Comparison of ENCODE assay signal across 18 mouse cellular contexts in the genomic region with DNA sequence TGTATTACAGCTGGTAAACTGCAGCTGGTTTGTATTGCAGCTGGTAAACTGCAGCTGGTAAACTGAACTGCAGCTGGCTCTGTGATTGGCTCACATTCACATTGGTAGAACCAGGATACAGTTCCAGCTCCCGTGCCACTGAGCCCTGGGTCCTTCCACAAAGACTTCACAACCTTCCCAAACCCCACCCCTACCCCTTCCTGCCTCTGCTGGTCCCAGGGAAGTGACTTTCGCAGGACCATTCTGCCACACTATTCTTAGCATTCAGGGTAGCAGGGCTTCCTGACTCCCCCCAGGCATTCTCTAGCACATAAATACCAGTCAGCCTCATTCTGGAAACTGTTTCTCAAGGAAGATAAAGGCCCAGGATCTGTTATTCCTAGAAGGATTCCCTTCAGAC. TPM values are rescaled to one million over a fixed set of nuclear protein-coding genes. Genes with fewer than 3 reads are reported as not detected.
A peak's percentile ranks its signal among the peaks of the same experiment; 100 is the strongest.
DNase-seq lines count a peak whose midpoint lies in the region; ATAC-seq lines count a peak whose summit lies in the region.
"Had no signal": no experiment of that assay in that cellular context is flagged by ENCODE, and none has a peak within 500 bp of the region (broad histone marks: within the 10 kb centered on the region; RNA-seq: fewer than 3 reads in every experiment).

No protein-coding gene starts in this region.

- intact Hi-C loops in heart, postnatal 14 days (cut with DNase I), result no loop called here

- no peak overlapping the region for H3K4me3 ChIP-seq in heart, embryonic 10.5 days
- no peak overlapping the region for H3K4me3 ChIP-seq in kidney, embryonic 16.5 days (ENCODE audit: low read length)
- no peak overlapping the region for H3K4me3 ChIP-seq in lung, embryonic 16.5 days (ENCODE audit: low read length)
- H3K4me3 ChIP-seq in liver, embryonic 13.5 days (replicated peaks), result no peak overlapping the region
- H3K4me3 ChIP-seq: limb, embryonic 13.5 days had no signal

- DNase-seq in heart, embryonic 10.5 days (ENCODE audit: low spot score), result no peak
- no peak for DNase-seq in heart, postnatal 14 days
- no peak for DNase-seq in kidney, postnatal 4 days
- DNase-seq in lung, postnatal 36 days, result no peak
- no peak for DNase-seq in liver, embryonic 13.5 days
- DNase-seq: adrenal gland, postnatal 36 days; B cell, adult 2 months; cerebellum, adult 9-11 months; midbrain, embryonic 14.5 days had no signal

- no peaks in the 10 kb centered on the region for H3K27me3 ChIP-seq in heart, embryonic 10.5 days (ENCODE audit: insufficient read depth, poor library complexity, severe bottlenecking)
- no peaks in the 10 kb centered on the region for H3K27me3 ChIP-seq in kidney, embryonic 16.5 days (ENCODE audit: insufficient read depth, low read length)
- H3K27me3 ChIP-seq in lung, embryonic 16.5 days (ENCODE audit: control insufficient read depth, insufficient read depth, low read depth, low read length), result no peaks in the 10 kb centered on the region
- no peaks in the 10 kb centered on the region for H3K27me3 ChIP-seq in liver, embryonic 13.5 days
- H3K27me3 ChIP-seq: limb, embryonic 13.5 days; Patski had no signal

- H3K4me2 ChIP-seq in kidney, embryonic 16.5 days (replicated peaks; ENCODE audit: low read depth, low read length), result no peak overlapping the region
- no peak overlapping the region for H3K4me2 ChIP-seq in lung, embryonic 16.5 days (ENCODE audit: low read depth, low read length)
- no peak overlapping the region for H3K4me2 ChIP-seq in liver, embryonic 13.5 days
- H3K4me2 ChIP-seq: limb, embryonic 13.5 days had no signal

- no peaks in the 10 kb centered on the region for H3K9me3 ChIP-seq in heart, embryonic 10.5 days
- H3K9me3 ChIP-seq in kidney, embryonic 16.5 days (ENCODE audit: low read length), result no peaks in the 10 kb centered on the region
- H3K9me3 ChIP-seq in lung, embryonic 16.5 days (ENCODE audit: control insufficient read depth, low read length), result no peaks in the 10 kb centered on the region
- no peaks in the 10 kb centered on the region for H3K9me3 ChIP-seq in liver, embryonic 13.5 days (replicated peaks)
- H3K9me3 ChIP-seq: limb, embryonic 13.5 days had no signal

- H3K27ac ChIP-seq in heart, embryonic 10.5 days, result 0 out of 2 replicates have a peak overlapping the region, but pooled peaks have one; percentile 18
- H3K27ac ChIP-seq in kidney, embryonic 16.5 days (ENCODE audit: low read length), result peak overlapping the region; percentile 78
- H3K27ac ChIP-seq in lung, embryonic 16.5 days (ENCODE audit: low read length), result peak overlapping the region; percentile 74
- peak overlapping the region; percentile 40 for H3K27ac ChIP-seq in liver, embryonic 13.5 days
- H3K27ac ChIP-seq: hindbrain, postnatal 0 days; limb, embryonic 13.5 days; macrophage had no signal

- H3K9ac ChIP-seq in kidney, embryonic 16.5 days (replicated peaks; ENCODE audit: low read length), result no peak overlapping the region
- no peak overlapping the region for H3K9ac ChIP-seq in lung, embryonic 16.5 days (ENCODE audit: low read length)
- no peak overlapping the region for H3K9ac ChIP-seq in liver, embryonic 13.5 days

- WGBS in heart, embryonic 10.5 days, result 43% methylated on average over 2 of the region's 2 CpGs
- 57% methylated on average over 2 of the region's 2 CpGs for WGBS in kidney, embryonic 16.5 days
- WGBS in lung, embryonic 16.5 days, result 61% methylated on average over 2 of the region's 2 CpGs
- WGBS in liver, embryonic 13.5 days (ENCODE audit: insufficient replicate concordance), result 45% methylated on average over 2 of the region's 2 CpGs

- peaks cover 41% of the 10 kb centered on the region for H3K4me1 ChIP-seq in heart, embryonic 10.5 days
- peaks cover 7% of the 10 kb centered on the region; the same call in 1 of the 2 replicates for H3K4me1 ChIP-seq in kidney, embryonic 16.5 days (ENCODE audit: insufficient read depth, low read length)
- H3K4me1 ChIP-seq in lung, embryonic 16.5 days (replicated peaks; ENCODE audit: control insufficient read depth, insufficient read depth, low read length), result peaks cover 8% of the 10 kb centered on the region
- peaks cover 49% of the 10 kb centered on the region for H3K4me1 ChIP-seq in liver, embryonic 13.5 days (replicated peaks)
- H3K4me1 ChIP-seq: limb, embryonic 13.5 days had no signal

- H3K36me3 ChIP-seq in heart, embryonic 10.5 days, result peaks cover 32% of the 10 kb centered on the region
- H3K36me3 ChIP-seq in kidney, embryonic 16.5 days (ENCODE audit: insufficient read depth, low read length), result peaks cover 9% of the 10 kb centered on the region
- peaks cover 11% of the 10 kb centered on the region for H3K36me3 ChIP-seq in lung, embryonic 16.5 days (ENCODE audit: control insufficient read depth, insufficient read depth, low read length)
- no peaks in the 10 kb centered on the region for H3K36me3 ChIP-seq in liver, embryonic 13.5 days

- ATAC-seq in kidney, embryonic 16.5 days (ENCODE audit: low FRiP score, low TSS enrichment), result no peak
- 0 out of 2 replicates have a peak, but pooled peaks have one; percentile 21 for ATAC-seq in lung, embryonic 16.5 days (ENCODE audit: low read depth)
- ATAC-seq in liver, embryonic 13.5 days (ENCODE audit: low read depth), result no peak
- no peak for ATAC-seq in granulocyte monocyte progenitor cell, adult 5-6 weeks (replicated peaks; ENCODE audit: poor library complexity, severe bottlenecking)
- ATAC-seq: forebrain, embryonic 14.5 days; hindbrain, postnatal 0 days; Patski had no signal

RNA-seq across cellular contexts. Expression of gene Tmem204, which starts 14.7 kb away (rescaled TPM):
- polyA plus RNA-seq in heart, embryonic 10.5 days (2016; fragmentation: Nextera tagmentation; extraction: Ambion mirVana), result 12.2 and 15.9 TPM in 2 replicates
- 10 to 100 TPM; 35.5 to 39.1 TPM for total RNA-seq in heart, postnatal 14 days (2021)
- polyA plus RNA-seq in kidney, embryonic 16.5 days (2015; fragmentation: Nextera tagmentation; extraction: Ambion mirVana), result 34.4 and 44.7 TPM in 2 replicates
- polyA plus RNA-seq in lung, embryonic 16.5 days (2015; fragmentation: Nextera tagmentation; extraction: Ambion mirVana), result 108 and 122 TPM in 2 replicates
- polyA plus RNA-seq in liver, embryonic 13.5 days (2015; fragmentation: Nextera tagmentation; extraction: Ambion mirVana), result 5.2 and 5.6 TPM in 2 replicates
- total RNA-seq in granulocyte monocyte progenitor cell, adult 5-6 weeks (2014; fragmentation: Nextera tagmentation), result not detected in 2 replicates
- total RNA-seq in granulocyte monocyte progenitor cell, adult 5-6 weeks (2017), result not detected in 2 replicates
- polyA plus RNA-seq: macrophage had no signal

RNA-seq across cellular contexts. Expression of gene Telo2, which starts 47.1 kb away (rescaled TPM):
- 35.2 and 45.2 TPM in 2 replicates for polyA plus RNA-seq in heart, embryonic 10.5 days (2016; fragmentation: Nextera tagmentation; extraction: Ambion mirVana)
- total RNA-seq in heart, postnatal 14 days (2021), result 10 to 100 TPM; 11.2 to 13.3 TPM
- 49.5 and 53.4 TPM in 2 replicates for polyA plus RNA-seq in kidney, embryonic 16.5 days (2015; fragmentation: Nextera tagmentation; extraction: Ambion mirVana)
- polyA plus RNA-seq in lung, embryonic 16.5 days (2015; fragmentation: Nextera tagmentation; extraction: Ambion mirVana), result 42.4 and 49.6 TPM in 2 replicates
- 16.3 and 18.2 TPM in 2 replicates for polyA plus RNA-seq in liver, embryonic 13.5 days (2015; fragmentation: Nextera tagmentation; extraction: Ambion mirVana)
- total RNA-seq in granulocyte monocyte progenitor cell, adult 5-6 weeks (2014; fragmentation: Nextera tagmentation), result 49.8 and 55.9 TPM in 2 replicates
- 21.8 and 37.3 TPM in 2 replicates for total RNA-seq in granulocyte monocyte progenitor cell, adult 5-6 weeks (2017)

RNA-seq across cellular contexts. Expression of gene Ptx4, which starts 51.9 kb away (rescaled TPM):
- 0.08 and 0.15 TPM in 2 replicates for polyA plus RNA-seq in heart, embryonic 10.5 days (2016; fragmentation: Nextera tagmentation; extraction: Ambion mirVana)
- 1 to 10 TPM; 4.6 to 7.2 TPM for total RNA-seq in heart, postnatal 14 days (2021)
- polyA plus RNA-seq in kidney, embryonic 16.5 days (2015; fragmentation: Nextera tagmentation; extraction: Ambion mirVana), result not detected in 2 replicates
- 0.19 TPM in 1 of 2 replicates, not detected in the other for polyA plus RNA-seq in lung, embryonic 16.5 days (2015; fragmentation: Nextera tagmentation; extraction: Ambion mirVana)
- polyA plus RNA-seq in liver, embryonic 13.5 days (2015; fragmentation: Nextera tagmentation; extraction: Ambion mirVana), result 0.09 TPM in 1 of 2 replicates, not detected in the other
- not detected in 2 replicates for total RNA-seq in granulocyte monocyte progenitor cell, adult 5-6 weeks (2014; fragmentation: Nextera tagmentation)
- not detected in 2 replicates for total RNA-seq in granulocyte monocyte progenitor cell, adult 5-6 weeks (2017)
- total RNA-seq: adrenal gland, postnatal 36 days had no signal
- polyA plus RNA-seq: macrophage; midbrain, embryonic 14.5 days; urinary bladder, adult 2 months had no signal

RNA-seq across cellular contexts. Expression of gene Ift140, which starts 52.8 kb away (rescaled TPM):
- polyA plus RNA-seq in heart, embryonic 10.5 days (2016; fragmentation: Nextera tagmentation; extraction: Ambion mirVana), result 18.4 and 19.1 TPM in 2 replicates
- total RNA-seq in heart, postnatal 14 days (2021), result 1 to 10 TPM; 6.3 to 7.3 TPM
- polyA plus RNA-seq in kidney, embryonic 16.5 days (2015; fragmentation: Nextera tagmentation; extraction: Ambion mirVana), result 24.9 and 25.5 TPM in 2 replicates
- polyA plus RNA-seq in lung, embryonic 16.5 days (2015; fragmentation: Nextera tagmentation; extraction: Ambion mirVana), result 16.8 and 17.1 TPM in 2 replicates
- polyA plus RNA-seq in liver, embryonic 13.5 days (2015; fragmentation: Nextera tagmentation; extraction: Ambion mirVana), result 94.4 and 99.3 TPM in 2 replicates
- total RNA-seq in granulocyte monocyte progenitor cell, adult 5-6 weeks (2014; fragmentation: Nextera tagmentation), result 12.3 and 22.1 TPM in 2 replicates
- 15.6 and 28.8 TPM in 2 replicates for total RNA-seq in granulocyte monocyte progenitor cell, adult 5-6 weeks (2017)

RNA-seq across cellular contexts. Expression of gene Cramp1l, which starts 53.1 kb away (rescaled TPM):
- polyA plus RNA-seq in heart, embryonic 10.5 days (2016; fragmentation: Nextera tagmentation; extraction: Ambion mirVana), result 6.2 and 7.2 TPM in 2 replicates
- 10 to 100 TPM; 14.5 to 14.6 TPM for total RNA-seq in heart, postnatal 14 days (2021)
- polyA plus RNA-seq in kidney, embryonic 16.5 days (2015; fragmentation: Nextera tagmentation; extraction: Ambion mirVana), result 5.4 and 6.6 TPM in 2 replicates
- 5.0 and 5.7 TPM in 2 replicates for polyA plus RNA-seq in lung, embryonic 16.5 days (2015; fragmentation: Nextera tagmentation; extraction: Ambion mirVana)
- 2.8 and 3.8 TPM in 2 replicates for polyA plus RNA-seq in liver, embryonic 13.5 days (2015; fragmentation: Nextera tagmentation; extraction: Ambion mirVana)
- total RNA-seq in granulocyte monocyte progenitor cell, adult 5-6 weeks (2014; fragmentation: Nextera tagmentation), result 27.3 and 27.6 TPM in 2 replicates
- 7.8 and 8.2 TPM in 2 replicates for total RNA-seq in granulocyte monocyte progenitor cell, adult 5-6 weeks (2017)

Comparison
In these comparisons a context has a peak if more than half of its experiments do, and no peak if none do; other contexts are left out.
1. H3K27ac ChIP-seq: peak in every context shown above with its lines; median percentile 78 in kidney, embryonic 16.5 days; 74 in lung, embryonic 16.5 days; 40 in liver, embryonic 13.5 days; 18 in heart, embryonic 10.5 days.